Mouse (Mus musculus): ENCODE results near the gene Gm13695.
"Not testable (repeated sequence)": the region's sequence is repeated elsewhere in the genome, so short reads cannot be mapped to it uniquely, and the experiment has no call there.

The Gm13695 gene

GRCm38 (mm10) chr2:83967013-83967412 lies at the start of gene Gm13695:
Gm13695 (plus strand) TSS chr2:83967313.
- DNase-seq (ENCODE audit: low read depth, low spot score) = not testable (repeated sequence)

GRCm38 (mm10) chr2:83929478-83930088 lies 37.5 kb upstream of the Gm13695 start:
- peak; percentile 62 for DNase-seq (ENCODE audit: low read depth, low spot score)

- DNase-seq (ENCODE audit: low read depth, low spot score) = peak; percentile 42
Observed at GRCm38 (mm10) chr2:83940931-83941361, 26.2 kb upstream of the Gm13695 start, which contains the start of gene Zswim2. Zswim2 (minus strand) TSS chr2:83941228.

- peak; percentile 2 for DNase-seq (ENCODE audit: low read depth, low spot score)
Observed at GRCm38 (mm10) chr2:83941378-83941777, 25.7 kb upstream of the Gm13695 start.

- DNase-seq (ENCODE audit: low read depth, low spot score) = peak; percentile 14
Observed at GRCm38 (mm10) chr2:83941792-83942191, 25.3 kb upstream of the Gm13695 start.

- DNase-seq (ENCODE audit: low read depth, low spot score) = not testable (repeated sequence)
Observed at GRCm38 (mm10) chr2:83955393-83955792, 11.7 kb upstream of the Gm13695 start, which contains the start of gene Gm13698. Gm13698 (plus strand) TSS chr2:83955693.

GRCm38 (mm10) chr2:83961203-83961602 lies 5.9 kb upstream of the Gm13695 start, which contains the start of gene Gm13693:
Gm13693 (plus strand) TSS chr2:83961503.
- not testable (repeated sequence) for DNase-seq (ENCODE audit: low read depth, low spot score)

- DNase-seq (ENCODE audit: low read depth, low spot score) = not testable (repeated sequence)
Observed at GRCm38 (mm10) chr2:83972823-83973222, 5.7 kb downstream of the Gm13695 start, which contains the start of gene Gm13696. Gm13696 (plus strand) TSS chr2:83973123.

GRCm38 (mm10) chr2:83978633-83979032 lies 11.5 kb downstream of the Gm13695 start, which contains the start of gene Gm13694:
Gm13694 (plus strand) TSS chr2:83978933.
- not testable (repeated sequence) for DNase-seq (ENCODE audit: low read depth, low spot score)

- not testable (repeated sequence) for DNase-seq (ENCODE audit: low read depth, low spot score)
Observed at GRCm38 (mm10) chr2:83984443-83984842, 17.3 kb downstream of the Gm13695 start, which contains the start of gene Gm13697. Gm13697 (plus strand) TSS chr2:83984743.

- not testable (repeated sequence) for DNase-seq (ENCODE audit: low read depth, low spot score)
Observed at GRCm38 (mm10) chr2:83990253-83990652, 23.1 kb downstream of the Gm13695 start, which contains the start of gene Gm13691. Gm13691 (plus strand) TSS chr2:83990553.

GRCm38 (mm10) chr2:83993639-83994255 lies 26.6 kb downstream of the Gm13695 start:
- DNase-seq (ENCODE audit: low read depth, low spot score) = peak; percentile 86

GRCm38 (mm10) chr2:83994526-83994925 lies 27.4 kb downstream of the Gm13695 start:
- not testable (repeated sequence) for DNase-seq (ENCODE audit: low read depth, low spot score)

- DNase-seq (ENCODE audit: low read depth, low spot score) = no peak
Observed at GRCm38 (mm10) chr2:84008913-84009312, 41.8 kb downstream of the Gm13695 start.

- DNase-seq (ENCODE audit: low read depth, low spot score) = no peak
Observed at GRCm38 (mm10) chr2:84009818-84010217, 42.7 kb downstream of the Gm13695 start.

- no peak for DNase-seq (ENCODE audit: low read depth, low spot score)
Observed at GRCm38 (mm10) chr2:84014572-84014971, 47.5 kb downstream of the Gm13695 start.

GRCm38 (mm10) chr2:84016291-84016690 lies 49.2 kb downstream of the Gm13695 start:
- peak; percentile 69 for DNase-seq (ENCODE audit: low read depth, low spot score)

GRCm38 (mm10) chr2:84018330-84018729 lies 51.2 kb downstream of the Gm13695 start:
- DNase-seq (ENCODE audit: low read depth, low spot score) = no peak

Data from CD4-positive helper T cell, adult 2 months (primary cell).